Mouse (Mus musculus) liver, embryonic 14.5 days (tissue): ENCODE results near the gene Cars2. TPM values are rescaled to one million over a fixed set of nuclear protein-coding genes. Genes with fewer than 3 reads are reported as not detected.

ENCODE experiments used
- ATAC-seq: fragments of 200-750 bp; cut with Nextera tagmentation; 2 replicates; pipeline ENCODE4 v1.8.0; 2017; ENCODE audit warnings: moderate number of reproducible peaks, mild to moderate bottlenecking, moderate library complexity; ENCODE audit not compliant: insufficient read depth
- DNase-seq, 3 experiments: peaks; one replicate each; pipeline ENCODE4 v3.0.0-alpha.2; 2012 to 2013; ENCODE audit warnings: low read depth in 3 of 3, low spot score in 3 of 3
- H3K27ac ChIP-seq: fragments of 300-500 bp; sonication (generic); 2 replicates; pipeline ENCODE4 v1.5.1; 2014; ENCODE audit warnings: moderate library complexity, mild to moderate bottlenecking, control low read depth, inconsistent platforms
- H3K27me3 ChIP-seq: fragments of 300-500 bp; sonication (generic); 2 replicates; pipeline ENCODE4 v1.6.1; 2014; ENCODE audit warnings: mild to moderate bottlenecking, low read length, moderate library complexity; ENCODE audit not compliant: control insufficient read depth, insufficient read depth
- H3K36me3 ChIP-seq: fragments of 300-500 bp; sonication (generic); replicated peaks from 2 replicates; pipeline ENCODE4 v1.6.1; 2014; ENCODE audit warnings: low read depth; ENCODE audit not compliant: control insufficient read depth, insufficient read depth
- H3K4me1 ChIP-seq, 2 experiments: fragments of 200-500 bp in 1 of 2; fragments of 300-500 bp in 1 of 2; sonication (generic) in 1 of 2; replicated peaks; 2 replicates each; pipeline ENCODE4 v1.6.1; 2012 to 2014; ENCODE audit warnings: antibody characterized with exemption in 1 of 2, inconsistent platforms in 1 of 2, low read length in 1 of 2; ENCODE audit not compliant: control insufficient read depth in 2 of 2, insufficient read depth in 2 of 2
- H3K4me2 ChIP-seq: fragments of 300-500 bp; sonication (generic); 2 replicates; pipeline ENCODE4 v1.6.1; 2014; ENCODE audit warnings: low read depth, mild to moderate bottlenecking, control low read depth, moderate library complexity
- H3K4me3 ChIP-seq, 2 experiments: fragments of 200-500 bp in 1 of 2; fragments of 300-500 bp in 1 of 2; sonication (generic) in 1 of 2; 2 replicates each; pipeline ENCODE4 v1.5.1; 2012 to 2014; ENCODE audit warnings: low read depth in 2 of 2, low read length in 2 of 2, mild to moderate bottlenecking in 2 of 2, control low read depth in 1 of 2, inconsistent platforms in 1 of 2, moderate library complexity in 1 of 2; ENCODE audit not compliant: insufficient read depth in 1 of 2
- H3K9ac ChIP-seq: fragments of 300-500 bp; sonication (generic); replicated peaks from 2 replicates; pipeline ENCODE4 v1.6.1; 2014; ENCODE audit warnings: mild to moderate bottlenecking, control low read depth, moderate library complexity
- H3K9me3 ChIP-seq: fragments of 300-500 bp; sonication (generic); 2 replicates; pipeline ENCODE4 v1.6.1; 2016; ENCODE audit warnings: low read length, mixed read lengths; ENCODE audit not compliant: control insufficient read depth
- CTCF ChIP-seq: IDR thresholded peaks from 2 replicates; pipeline ENCODE4 v1.5.1; 2016; ENCODE audit warnings: antibody characterized with exemption, low read depth, control low read depth
- EP300 ChIP-seq: IDR thresholded peaks from 2 replicates; pipeline ENCODE4 v1.6.1; 2016; ENCODE audit warnings: antibody characterized with exemption, low read depth
- WGBS: fragments of 180-500 bp; shearing (Covaris S2); extraction: QIAGEN DNeasy Blood & Tissue Kit; methylation state at CpG from one replicate; pipeline ENCODE4 v1.1.7; 2014; ENCODE audit not compliant: insufficient replicate concordance; 5-methylcytosine and 5-hydroxymethylcytosine counted together
- polyA plus RNA-seq, 2 experiments: library from polyadenylated mRNA; depleted of rRNA in 1 of 2; stranded (reverse) in 1 of 2; unstranded in 1 of 2; fragments of >200 nt; fragmentation: Nextera tagmentation in 1 of 2; extraction: Ambion mirVana in 1 of 2; gene quantifications; 2 replicates each; pipeline versions ENCODE4 v1.2.1 to v1.2.3; 2012 to 2014

Gene Cars2
- polyA plus RNA-seq, 2 experiments: 15.5 to 18.2 TPM

- H3K4me1 ChIP-seq: peaks cover 0 to 20% of the 10 kb centered on the region in 2 experiments; a peak in 2 of 4 replicates
- H3K4me2 ChIP-seq: peak overlapping the region; percentile 62
- H3K9me3 ChIP-seq: no peaks in the 10 kb centered on the region
- H3K36me3 ChIP-seq: no peaks in the 10 kb centered on the region
- H3K4me3 ChIP-seq: peak overlapping the region; percentile 12 to 54
- no peak for TF ChIP-seq CTCF
- no peak for TF ChIP-seq EP300
- DNase-seq: no peak
- 8% methylated on average over 24 of the region's 24 CpGs for WGBS
- peaks cover 64% of the 10 kb centered on the region for H3K27me3 ChIP-seq
- no peak; the same call in 1 of the 2 replicates for ATAC-seq
- H3K9ac ChIP-seq: no peak overlapping the region
- H3K27ac ChIP-seq: no peak overlapping the region
Measured at GRCm38 (mm10) chr8:11476338-11477177, 74.0 kb downstream of the Cars2 start.

- Histone ChIP-seq H3K4me2 (no peak overlapping the region), H3K27ac (no peak overlapping the region), H3K9ac (no peak overlapping the region), H3K36me3 (no peaks in the 10 kb centered on the region), H3K9me3 (no peaks in the 10 kb centered on the region), H3K27me3 (peaks cover 63% of the 10 kb centered on the region), H3K4me1 (peaks cover 0 to 22% of the 10 kb centered on the region in 2 experiments; a peak in 2 of 4 replicates), H3K4me3 (no peak overlapping the region)
- TF ChIP-seq EP300 (no peak), CTCF (no peak)
- 5% methylated on average over 2 of the region's 2 CpGs for WGBS
- ATAC-seq (no peak), DNase-seq (no peak)
Measured at GRCm38 (mm10) chr8:11475876-11476275, 74.7 kb downstream of the Cars2 start.

GRCm38 (mm10) chr8:11475397-11475796, 75.2 kb downstream of the Cars2 start:
- TF ChIP-seq CTCF (no peak), EP300 (no peak)
- Histone ChIP-seq H3K27ac (no peak overlapping the region), H3K9me3 (no peaks in the 10 kb centered on the region), H3K4me3 (no peak overlapping the region), H3K4me1 (peaks cover 0 to 24% of the 10 kb centered on the region in 2 experiments; a peak in 2 of 4 replicates), H3K27me3 (peaks cover 59% of the 10 kb centered on the region), H3K9ac (no peak overlapping the region), H3K4me2 (no peak overlapping the region), H3K36me3 (no peaks in the 10 kb centered on the region)
- DNase-seq (no peak), ATAC-seq (no peak)
- 7% methylated on average over 10 of the region's 10 CpGs for WGBS

DNA sequence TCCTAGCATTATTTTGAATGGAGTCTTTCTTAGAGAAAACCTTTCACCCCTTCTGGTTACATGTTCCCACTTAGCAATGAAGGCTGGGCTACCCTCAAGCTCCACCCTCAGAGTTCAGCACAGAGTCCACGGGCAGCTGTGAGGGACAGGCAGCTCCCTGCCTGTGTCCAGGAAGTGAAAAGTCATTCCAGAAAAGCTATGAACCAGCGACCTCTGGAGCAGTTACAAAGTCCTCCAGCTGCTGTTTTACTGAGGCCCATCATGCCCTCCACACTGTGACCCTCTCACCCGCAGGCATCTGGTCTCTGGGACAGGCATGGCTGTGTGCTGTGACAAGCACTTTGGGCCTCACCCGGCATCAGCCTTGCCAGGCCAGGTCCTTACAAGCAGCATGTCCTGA, 77.5 kb downstream of the Cars2 start:
- no peak overlapping the region for H3K27ac ChIP-seq
- ATAC-seq: peak; percentile 60
- H3K27me3 ChIP-seq: peaks cover 36% of the 10 kb centered on the region
- no peak overlapping the region for H3K9ac ChIP-seq
- 29% methylated on average over 4 of the region's 4 CpGs for WGBS
- H3K9me3 ChIP-seq: no peaks in the 10 kb centered on the region
- H3K4me1 ChIP-seq: peaks cover 0 to 24% of the 10 kb centered on the region in 2 experiments; a peak in 2 of 4 replicates
- H3K4me3 ChIP-seq: no peak overlapping the region
- H3K36me3 ChIP-seq: no peaks in the 10 kb centered on the region
- TF ChIP-seq CTCF (no peak), EP300 (no peak)
- no peak for DNase-seq
- H3K4me2 ChIP-seq: no peak overlapping the region

DNA sequence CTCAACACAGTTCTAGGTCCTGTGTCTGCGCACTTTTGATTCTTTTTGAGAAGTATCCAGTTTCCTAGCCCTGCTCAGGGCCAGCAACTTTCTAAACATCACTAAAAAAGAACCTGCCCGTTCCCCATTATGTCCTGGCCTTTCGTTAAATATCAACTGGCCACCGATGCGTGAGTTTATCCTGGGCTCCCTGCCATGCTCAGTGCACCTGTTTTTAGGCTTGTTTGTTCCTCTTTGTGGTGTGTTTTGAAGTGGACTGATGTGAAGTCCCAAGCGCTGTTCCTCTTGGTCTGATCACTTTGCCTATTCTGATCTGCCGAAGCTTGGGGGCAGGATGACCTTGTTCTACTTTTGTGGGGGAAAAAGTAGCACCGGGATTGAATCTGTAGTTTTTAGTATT, 79.3 kb downstream of the Cars2 start:
- H3K9me3 ChIP-seq: no peaks in the 10 kb centered on the region
- no peak overlapping the region for H3K4me3 ChIP-seq
- H3K27me3 ChIP-seq: peaks cover 18% of the 10 kb centered on the region
- no peak overlapping the region for H3K9ac ChIP-seq
- TF ChIP-seq EP300 (no peak), CTCF (no peak)
- no peak overlapping the region for H3K27ac ChIP-seq
- DNase-seq (no peak), ATAC-seq (no peak)
- WGBS: 37% methylated on average over 8 of the region's 8 CpGs
- H3K4me2 ChIP-seq: no peak overlapping the region
- no peaks in the 10 kb centered on the region for H3K36me3 ChIP-seq
- peaks cover 0 to 24% of the 10 kb centered on the region in 2 experiments; a peak in 2 of 4 replicates for H3K4me1 ChIP-seq
